Mouse (Mus musculus): Measurements from ENCODE around the gene Pde5a.
A peak's percentile ranks its signal among the peaks of the same experiment; 100 is the strongest.

The Pde5a gene

DNA sequence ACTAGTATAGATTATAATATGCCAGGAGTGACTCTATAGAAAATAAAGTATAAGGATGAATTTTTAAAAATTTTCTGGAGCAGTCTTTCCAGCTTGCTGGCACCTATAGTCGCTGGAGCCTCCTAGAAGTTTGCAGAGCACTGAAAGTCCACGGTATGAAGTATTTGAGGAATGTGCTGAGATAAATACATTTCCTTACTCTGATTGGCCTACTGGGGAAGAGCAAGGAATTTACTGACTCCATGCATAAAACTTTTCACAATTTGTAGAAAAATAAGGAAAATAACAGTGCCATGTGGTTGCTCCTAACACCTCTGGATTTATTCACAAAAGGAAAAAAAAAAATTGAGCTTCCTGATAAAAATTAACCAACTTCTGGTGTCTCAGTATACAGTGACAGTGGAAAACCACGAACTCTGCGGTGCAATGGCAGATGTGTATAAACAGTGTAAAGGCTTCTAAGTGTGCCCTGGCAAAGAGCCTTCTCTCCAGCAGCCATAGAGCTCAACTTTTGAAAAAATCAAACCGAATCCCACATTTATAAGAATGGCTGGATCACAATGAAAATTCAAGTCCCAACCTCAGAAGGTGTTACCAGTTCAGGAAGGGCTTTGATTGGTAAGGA is 119.8 kb downstream of the Pde5a start:
- no peak for DNase-seq (ENCODE audit: low read depth, low spot score)

- DNase-seq (ENCODE audit: low read depth, low spot score), result no peak
These were observed 126.4 kb downstream of the Pde5a start for GRCm38 (mm10) chr3:122855149-122855548.

- peak; percentile 20 for DNase-seq (ENCODE audit: low read depth, low spot score)
These were observed 131.1 kb downstream of the Pde5a start for GRCm38 (mm10) chr3:122859829-122860228.

DNA sequence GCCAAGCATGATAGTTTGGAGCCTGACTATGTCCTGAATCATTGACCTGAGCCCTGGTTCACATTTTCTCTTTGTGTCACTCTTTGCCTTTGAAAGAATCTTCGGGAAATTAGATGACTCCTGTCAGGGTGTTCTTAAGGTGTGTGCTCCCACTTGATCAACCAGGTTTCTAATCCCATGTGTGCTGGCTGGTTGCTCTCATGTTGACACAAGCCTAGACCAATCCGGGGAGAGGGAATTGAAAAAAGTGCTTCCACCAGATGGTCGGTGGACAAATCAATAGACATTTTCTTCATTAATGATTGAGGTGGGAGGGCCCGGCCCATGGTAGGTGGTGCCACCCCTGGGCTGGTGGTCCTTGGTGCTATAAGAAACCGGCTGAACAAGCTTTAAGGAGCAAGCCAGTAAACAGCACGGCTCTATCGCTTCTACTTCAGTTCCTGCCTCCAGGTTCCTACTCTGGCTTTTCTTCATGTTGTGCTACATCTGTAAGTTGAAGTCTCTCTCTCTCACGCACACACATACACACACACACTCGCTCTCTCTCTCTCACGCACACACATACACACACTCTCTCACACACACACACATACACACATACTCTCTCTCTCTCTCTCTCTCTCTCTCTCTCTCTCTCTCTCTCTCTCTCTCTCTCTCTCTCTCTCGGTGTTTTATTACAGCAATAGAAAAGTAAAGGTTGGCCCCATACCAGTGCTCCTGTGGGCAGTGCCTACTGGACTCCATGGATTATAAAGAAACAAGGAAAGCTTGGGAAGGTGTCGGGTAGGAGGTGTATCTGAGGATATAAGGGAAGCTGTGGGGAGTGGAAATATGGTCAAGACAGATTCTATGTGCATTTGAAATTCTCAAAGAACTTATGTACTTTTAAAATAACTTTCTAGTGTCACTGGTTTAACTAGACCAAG is 132.1 kb downstream of the Pde5a start:
- DNase-seq (ENCODE audit: low read depth, low spot score), result peak; percentile 8

- DNase-seq (ENCODE audit: low read depth, low spot score), result no peak
These were observed 136.3 kb downstream of the Pde5a start for GRCm38 (mm10) chr3:122865092-122865491.

DNA sequence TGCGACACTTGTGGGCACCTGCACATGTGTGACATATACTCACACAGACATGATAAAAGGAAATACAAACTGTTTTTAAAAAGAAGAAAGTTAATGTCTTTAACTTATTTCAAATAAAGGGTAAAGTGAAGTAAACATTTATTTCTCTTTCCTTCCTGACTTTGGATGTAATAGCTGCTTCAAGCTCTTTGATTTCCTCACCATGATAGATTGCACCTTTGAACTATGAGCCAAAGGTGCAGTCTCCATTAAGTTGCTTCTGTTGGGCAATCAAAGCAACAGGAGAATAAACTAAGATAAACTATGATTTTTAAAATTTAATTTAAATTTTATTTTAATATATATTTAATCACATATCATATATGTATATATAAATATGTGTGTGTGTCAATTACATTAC is 139.5 kb downstream of the Pde5a start:
- no peak for DNase-seq (ENCODE audit: low read depth, low spot score)

- no peak for DNase-seq (ENCODE audit: low read depth, low spot score)
These were observed 142.8 kb downstream of the Pde5a start for GRCm38 (mm10) chr3:122871596-122871995.

GRCm38 (mm10) chr3:122876870-122877269 is 148.1 kb downstream of the Pde5a start:
- no peak for DNase-seq (ENCODE audit: low read depth, low spot score)

DNA sequence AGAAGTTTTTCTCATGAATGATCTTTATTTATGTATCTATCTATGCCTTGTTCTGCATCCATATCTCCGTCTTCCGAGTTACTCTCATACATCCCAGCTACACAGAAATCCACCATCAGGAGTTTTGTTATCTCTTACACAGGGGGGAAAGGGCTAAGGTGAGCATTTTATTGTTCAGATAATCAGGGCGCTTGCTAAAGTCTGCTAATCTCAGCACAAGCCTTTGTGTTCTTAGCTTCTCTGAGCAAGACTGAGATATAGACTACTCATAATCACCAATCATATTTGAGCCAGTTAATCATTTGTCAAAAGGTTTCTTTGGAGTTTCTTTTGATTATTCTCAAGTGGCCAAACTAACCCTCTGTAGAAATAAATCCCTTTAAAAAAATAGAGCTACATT is 148.8 kb downstream of the Pde5a start:
- no peak for DNase-seq (ENCODE audit: low read depth, low spot score)

GRCm38 (mm10) chr3:122878705-122879315 is 150.1 kb downstream of the Pde5a start:
- DNase-seq (ENCODE audit: low read depth, low spot score), result no peak

- no peak for DNase-seq (ENCODE audit: low read depth, low spot score)
These were observed 159.0 kb downstream of the Pde5a start for GRCm38 (mm10) chr3:122887505-122888301.

- DNase-seq (ENCODE audit: low read depth, low spot score), result no peak
These were observed 159.6 kb downstream of the Pde5a start for GRCm38 (mm10) chr3:122888371-122888819.

- DNase-seq (ENCODE audit: low read depth, low spot score), result no peak
These were observed 166.0 kb downstream of the Pde5a start, which contains the start of gene Fabp2 for GRCm38 (mm10) chr3:122894772-122895171. TSS of gene Fabp2 (plus strand) at chr3:122895072.

GRCm38 (mm10) chr3:122895189-122895731 is 166.5 kb downstream of the Pde5a start:
- no peak for DNase-seq (ENCODE audit: low read depth, low spot score)

DNA sequence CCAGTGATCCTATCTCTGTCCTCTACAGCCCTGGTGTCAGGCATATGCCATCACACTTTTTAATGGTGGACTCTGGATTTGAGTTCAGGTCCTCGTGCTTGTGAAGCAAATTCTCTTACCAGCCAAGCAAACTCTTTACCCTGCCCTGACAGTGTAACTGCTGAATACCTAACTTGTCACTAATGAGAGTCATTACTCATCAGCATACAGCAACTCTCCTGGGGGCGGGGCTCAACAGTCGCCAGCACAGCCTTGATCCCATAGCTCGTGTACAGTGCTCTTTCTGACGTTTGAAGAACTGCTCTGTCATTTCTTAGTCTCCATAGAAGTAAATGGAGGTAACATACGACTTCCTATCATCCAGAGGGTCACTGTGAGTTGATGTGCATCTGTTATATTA is 169.5 kb downstream of the Pde5a start:
- DNase-seq (ENCODE audit: low read depth, low spot score), result no peak

- peak; percentile 77 for DNase-seq (ENCODE audit: low read depth, low spot score)
These were observed 175.1 kb downstream of the Pde5a start for GRCm38 (mm10) chr3:122903746-122904433.

DNA sequence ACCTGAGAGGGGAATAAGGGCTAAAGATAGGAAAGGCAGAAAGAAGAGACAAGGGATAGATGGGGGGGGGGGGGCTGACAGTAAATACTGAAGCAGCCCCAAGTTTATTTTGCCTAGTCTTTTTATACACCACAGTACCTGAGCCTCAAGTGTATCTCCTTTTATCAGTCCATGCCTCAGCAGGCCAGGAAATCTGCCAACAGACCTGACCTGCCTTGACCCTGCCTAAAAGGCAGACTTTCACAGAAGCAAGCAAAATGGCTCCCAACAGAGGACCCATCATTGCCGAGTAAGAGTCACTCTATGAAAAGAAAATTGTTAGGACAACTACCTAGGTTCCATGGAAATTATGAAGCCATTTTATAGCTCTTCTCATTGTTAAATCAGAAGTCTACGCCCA is 179.1 kb downstream of the Pde5a start:
- no peak for DNase-seq (ENCODE audit: low read depth, low spot score)
